Mouse (Mus musculus) lung, postnatal 0 days (tissue): Measurements from ENCODE around the gene Tmed6. TPM values are rescaled to one million over a fixed set of nuclear protein-coding genes. Genes with fewer than 3 reads are reported as not detected.
A peak's percentile ranks its signal among the peaks of the same experiment; 100 is the strongest.

ENCODE experiments used
- ATAC-seq: fragments of 200-750 bp; cut with Nextera tagmentation; 2 replicates; pipeline ENCODE4 v1.8.0; 2017; ENCODE audit warnings: moderate library complexity
- DNase-seq: peaks from one replicate; pipeline ENCODE4 v3.0.0-alpha.2; 2016; ENCODE audit warnings: low spot score
- H3K27ac ChIP-seq: fragments of 300-500 bp; sonication (generic); 2 replicates; pipeline ENCODE4 v1.5.1; 2014; ENCODE audit warnings: antibody characterized with exemption, mild to moderate bottlenecking, low read length, mixed read lengths
- H3K27me3 ChIP-seq: fragments of 300-500 bp; sonication (generic); replicated peaks from 2 replicates; pipeline ENCODE4 v1.6.1; 2014; ENCODE audit warnings: low read length, mixed read lengths; ENCODE audit not compliant: insufficient read depth
- H3K36me3 ChIP-seq: fragments of 300-500 bp; sonication (generic); 2 replicates; pipeline ENCODE4 v1.6.1; 2014; ENCODE audit warnings: low read length, mixed read lengths; ENCODE audit not compliant: insufficient read depth
- H3K4me1 ChIP-seq: fragments of 300-500 bp; sonication (generic); 2 replicates; pipeline ENCODE4 v1.6.1; 2014; ENCODE audit warnings: antibody characterized with exemption, low read depth, low read length, mixed read lengths; ENCODE audit not compliant: insufficient read depth
- H3K4me2 ChIP-seq: fragments of 300-500 bp; sonication (generic); replicated peaks from 2 replicates; pipeline ENCODE4 v1.6.1; 2014; ENCODE audit warnings: low read depth, mild to moderate bottlenecking, low read length, moderate library complexity, mixed read lengths
- H3K4me3 ChIP-seq: fragments of 300-500 bp; sonication (generic); 2 replicates; pipeline ENCODE4 v1.5.1; 2014; ENCODE audit warnings: low read depth, low read length
- H3K9ac ChIP-seq: fragments of 300-500 bp; sonication (generic); replicated peaks from 2 replicates; pipeline ENCODE4 v1.6.1; 2014; ENCODE audit warnings: low read depth, mild to moderate bottlenecking
- H3K9me3 ChIP-seq: fragments of 300-500 bp; sonication (generic); 2 replicates; pipeline ENCODE4 v1.6.1; 2016; ENCODE audit warnings: low read length, mixed read lengths
- CTCF ChIP-seq: IDR thresholded peaks from 2 replicates; pipeline ENCODE4 v1.5.1; 2016; ENCODE audit warnings: antibody characterized with exemption, mild to moderate bottlenecking
- EP300 ChIP-seq: IDR thresholded peaks from 2 replicates; pipeline ENCODE4 v1.6.1; 2016; ENCODE audit warnings: antibody characterized with exemption, mild to moderate bottlenecking, control low read depth
- WGBS: fragments of 180-500 bp; shearing (Covaris S2); extraction: QIAGEN DNeasy Blood & Tissue Kit; methylation state at CpG from one replicate; pipeline ENCODE4 v1.1.7; 2014; 5-methylcytosine and 5-hydroxymethylcytosine counted together
- polyA plus RNA-seq: library from polyadenylated mRNA; unstranded; fragments of >200 nt; fragmentation: Nextera tagmentation; extraction: Ambion mirVana; gene quantifications from 2 replicates; pipeline ENCODE4 v1.2.1, GENCODE M21; 2015

Tmed6 gene
- polyA plus RNA-seq, 1 experiment from 2014 or later = 2.4 TPM

DNA sequence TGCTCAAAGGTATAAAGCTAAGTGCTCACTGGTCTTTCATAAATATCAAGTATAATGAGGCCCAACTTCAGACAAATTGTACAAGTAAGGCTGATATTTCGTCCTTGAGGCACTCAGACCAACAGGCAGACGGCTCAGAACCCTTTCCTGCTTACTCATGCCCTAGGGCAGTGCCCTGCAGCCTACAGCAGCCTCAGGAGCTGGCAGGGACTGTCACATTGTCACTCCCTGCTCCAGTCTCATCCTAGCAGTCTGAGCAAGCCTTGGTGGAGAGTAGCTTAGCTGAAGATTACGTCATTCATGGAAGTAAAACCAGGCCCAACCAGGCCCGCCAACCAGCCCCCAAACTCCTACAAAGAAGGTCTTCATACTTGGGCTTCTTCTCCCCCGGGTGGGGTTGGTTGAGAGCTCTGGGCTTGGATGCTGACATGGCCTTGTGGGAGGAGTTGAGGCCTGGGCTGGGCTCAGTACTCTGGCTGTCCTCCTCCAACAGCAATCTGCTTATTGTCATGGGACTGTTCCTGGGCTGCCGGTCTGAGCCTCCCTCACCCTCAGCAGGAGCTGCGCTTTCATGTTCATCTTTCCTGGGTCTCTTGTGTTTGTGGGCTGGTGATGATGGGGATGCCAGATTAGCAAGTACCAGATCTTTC lies 10.9 kb upstream of the Tmed6 start:
- no peak overlapping the region for H3K9ac ChIP-seq
- H3K4me1 ChIP-seq = no peaks in the 10 kb centered on the region
- ATAC-seq = no peak
- 90% methylated on average over 7 of the region's 7 CpGs for WGBS
- H3K27me3 ChIP-seq = no peaks in the 10 kb centered on the region
- H3K4me3 ChIP-seq = no peak overlapping the region
- TF ChIP-seq EP300 (no peak), CTCF (no peak)
- DNase-seq = no peak
- H3K4me2 ChIP-seq = no peak overlapping the region
- H3K9me3 ChIP-seq = no peaks in the 10 kb centered on the region
- peaks cover 31% of the 10 kb centered on the region; the same call in 1 of the 2 replicates for H3K36me3 ChIP-seq
- no peak overlapping the region for H3K27ac ChIP-seq

DNA sequence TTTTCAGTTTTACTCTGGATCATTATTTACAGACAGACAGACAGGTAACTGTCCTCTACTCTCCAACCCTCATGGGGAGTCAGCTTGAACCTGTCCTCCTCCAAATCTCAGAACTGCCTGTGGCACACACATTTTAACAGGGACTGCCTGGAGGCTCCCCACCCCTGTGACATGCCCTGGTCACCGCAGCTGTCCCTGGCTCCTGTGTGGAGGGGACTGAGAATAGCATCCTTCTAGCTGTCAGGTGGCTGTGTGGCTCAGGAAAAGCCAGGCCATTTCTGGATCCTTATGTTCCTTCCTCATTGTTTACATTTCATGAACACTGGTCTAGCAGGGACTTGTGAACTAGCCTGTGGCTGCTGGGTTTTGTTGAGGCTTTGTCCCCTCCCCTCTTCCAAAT lies 8.7 kb upstream of the Tmed6 start:
- H3K27me3 ChIP-seq = no peaks in the 10 kb centered on the region
- no peak for TF ChIP-seq EP300
- no peak for TF ChIP-seq CTCF

DNA sequence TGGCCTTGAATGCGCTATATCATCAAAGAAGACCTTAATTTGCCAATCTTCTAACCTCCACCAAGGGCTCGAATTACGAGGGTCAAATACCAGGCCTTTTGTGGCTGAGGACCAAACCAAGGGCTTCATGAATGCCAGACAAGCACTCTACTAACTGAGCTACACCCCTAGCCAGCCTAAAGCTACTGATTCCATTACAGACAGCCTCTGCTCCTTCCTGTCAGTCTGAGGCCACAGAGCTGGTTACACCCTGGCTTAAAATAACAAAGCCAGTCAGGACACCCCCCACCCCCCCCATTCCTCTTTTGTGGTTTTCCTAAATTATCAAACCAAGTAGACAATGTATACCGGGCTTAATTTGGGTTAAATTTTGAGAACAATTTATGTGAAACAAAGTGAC lies 8.3 kb upstream of the Tmed6 start:
- WGBS = 80% methylated on average over 4 of the region's 4 CpGs
- H3K36me3 ChIP-seq = peaks cover 32% of the 10 kb centered on the region; the same call in 1 of the 2 replicates

More for the DNA sequence above, 8.7 kb upstream of the Tmed6 start:
- DNase-seq = no peak
- no peak overlapping the region for H3K27ac ChIP-seq
- no peak overlapping the region for H3K4me2 ChIP-seq
- no peaks in the 10 kb centered on the region for H3K9me3 ChIP-seq
- peaks cover 32% of the 10 kb centered on the region; the same call in 1 of the 2 replicates for H3K36me3 ChIP-seq
- H3K4me1 ChIP-seq = no peaks in the 10 kb centered on the region
- H3K4me3 ChIP-seq = no peak overlapping the region
- H3K9ac ChIP-seq = no peak overlapping the region
- ATAC-seq = no peak
- 96% methylated on average over 1 of the region's 1 CpGs for WGBS

GRCm38 (mm10) chr8:107062613-107063012 lies 2.8 kb downstream of the Tmed6 start:
- Histone ChIP-seq H3K27ac (no peak overlapping the region), H3K4me3 (no peak overlapping the region), H3K4me1 (no peaks in the 10 kb centered on the region; the same call in 1 of the 2 replicates), H3K27me3 (no peaks in the 10 kb centered on the region), H3K36me3 (peaks cover 9% of the 10 kb centered on the region; the same call in 1 of the 2 replicates), H3K4me2 (no peak overlapping the region), H3K9ac (no peak overlapping the region), H3K9me3 (no peaks in the 10 kb centered on the region)
- DNase-seq = no peak
- no peak for ATAC-seq
- WGBS = 78% methylated on average over 1 of the region's 1 CpGs
- TF ChIP-seq EP300 (no peak), CTCF (no peak)

More for the DNA sequence above, 8.3 kb upstream of the Tmed6 start:
- DNase-seq = no peak
- no peak for ATAC-seq
- H3K9ac ChIP-seq = no peak overlapping the region
- H3K27ac ChIP-seq = no peak overlapping the region
- no peaks in the 10 kb centered on the region for H3K9me3 ChIP-seq
- no peaks in the 10 kb centered on the region for H3K27me3 ChIP-seq
- H3K4me3 ChIP-seq = no peak overlapping the region
- no peak for TF ChIP-seq CTCF
- no peak for TF ChIP-seq EP300
- H3K4me2 ChIP-seq = no peak overlapping the region
- no peaks in the 10 kb centered on the region for H3K4me1 ChIP-seq

DNA sequence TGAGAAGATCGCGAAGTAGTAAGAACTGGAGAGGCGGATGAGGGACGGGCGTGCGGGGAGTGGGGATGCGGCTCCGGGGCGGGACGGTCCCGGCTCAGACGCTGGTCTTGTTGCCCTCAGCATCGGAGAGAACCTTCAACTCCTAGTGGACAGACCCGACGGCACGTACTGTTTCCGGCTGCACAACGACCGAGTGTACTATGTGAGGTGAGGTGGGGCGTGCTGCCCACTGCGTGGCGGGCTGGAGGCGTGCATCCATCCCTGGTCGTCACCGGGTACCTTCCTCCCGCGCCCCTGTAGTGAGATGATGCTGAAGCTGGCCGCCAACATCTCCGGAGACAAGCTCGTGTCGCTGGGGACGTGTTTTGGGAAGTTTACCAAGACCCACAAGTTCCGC lies 8.5 kb downstream of the Tmed6 start:
- 1% methylated on average over 33 of the region's 33 CpGs for WGBS
- no peak for DNase-seq
- peak overlapping the region; percentile 75 for H3K9ac ChIP-seq
- no peaks in the 10 kb centered on the region for H3K9me3 ChIP-seq
- H3K4me2 ChIP-seq = peak overlapping the region; percentile 89
- peak overlapping the region; percentile 79 for H3K4me3 ChIP-seq
- H3K36me3 ChIP-seq = peaks cover 20% of the 10 kb centered on the region; the same call in 1 of the 2 replicates
- peak overlapping the region; percentile 90; the same call in 1 of the 2 replicates for H3K27ac ChIP-seq
- H3K27me3 ChIP-seq = no peaks in the 10 kb centered on the region
- ATAC-seq = peak; percentile 45
- no peak for TF ChIP-seq EP300
- peak; percentile 36; the same call in 1 of the 2 replicates for TF ChIP-seq CTCF
- peaks cover 8% of the 10 kb centered on the region; the same call in 1 of the 2 replicates for H3K4me1 ChIP-seq

GRCm38 (mm10) chr8:107056076-107056972 lies 9.1 kb downstream of the Tmed6 start, which contains the start of the genes Cog8 and Nip7:
TSS of gene Cog8 (minus strand) at chr8:107056689.
TSS of gene Nip7 (plus strand) at chr8:107056877.
- Histone ChIP-seq H3K9me3 (no peaks in the 10 kb centered on the region), H3K36me3 (peaks cover 21% of the 10 kb centered on the region; the same call in 1 of the 2 replicates), H3K27me3 (no peaks in the 10 kb centered on the region), H3K4me2 (peak within 1 kb of the TSS; percentile 89), H3K4me3 (peak within 1 kb of the TSS; percentile 79), H3K9ac (peak within 1 kb of the TSS; percentile 75), H3K27ac (peak within 1 kb of the TSS; percentile 90), H3K4me1 (peaks cover 8% of the 10 kb centered on the region; the same call in 1 of the 2 replicates)
- ATAC-seq = peak; percentile 96
- peak; percentile 99 for DNase-seq
- TF ChIP-seq CTCF = no peak
- TF ChIP-seq EP300 = peak; percentile 83
- under 1% methylated on average over 88 of the region's 88 CpGs for WGBS
